Mouse (Mus musculus) neural tube, embryonic 14.5 days (tissue): ENCODE results near the gene Stard10. TPM values are rescaled to one million over a fixed set of nuclear protein-coding genes. Genes with fewer than 3 reads are reported as not detected.

Source experiments
- ATAC-seq: fragments of 200-750 bp; cut with Nextera tagmentation; 2 replicates; pipeline ENCODE4 v1.8.0; 2017; ENCODE audit warnings: low read depth, mild to moderate bottlenecking, moderate TSS enrichment, moderate library complexity
- H3K27ac ChIP-seq: fragments of 300-500 bp; sonication (generic); 2 replicates; pipeline ENCODE4 v1.5.1; 2014; ENCODE audit warnings: low read depth, mild to moderate bottlenecking, control low read depth, low read length, moderate library complexity, mixed read lengths
- H3K27me3 ChIP-seq: fragments of 300-500 bp; sonication (generic); 2 replicates; pipeline ENCODE4 v1.6.1; 2014; ENCODE audit warnings: low read length; ENCODE audit not compliant: control insufficient read depth, insufficient read depth
- H3K36me3 ChIP-seq: fragments of 300-500 bp; sonication (generic); 2 replicates; pipeline ENCODE4 v1.6.1; 2014; ENCODE audit warnings: low read length, mixed read lengths; ENCODE audit not compliant: control insufficient read depth, insufficient read depth
- H3K4me1 ChIP-seq: fragments of 300-500 bp; sonication (generic); 2 replicates; pipeline ENCODE4 v1.6.1; 2014; ENCODE audit warnings: low read length; ENCODE audit not compliant: control insufficient read depth, insufficient read depth
- H3K4me2 ChIP-seq: fragments of 300-500 bp; sonication (generic); 2 replicates; pipeline ENCODE4 v1.6.1; 2014; ENCODE audit warnings: mild to moderate bottlenecking, low read depth, low read length, control low read depth
- H3K4me3 ChIP-seq: fragments of 300-500 bp; sonication (generic); 2 replicates; pipeline ENCODE4 v1.5.1; 2014; ENCODE audit warnings: low read depth, low read length, control low read depth, mixed read lengths
- H3K9ac ChIP-seq: fragments of 300-500 bp; sonication (generic); replicated peaks from 2 replicates; pipeline ENCODE4 v1.6.1; 2014; ENCODE audit warnings: low read depth, mild to moderate bottlenecking, control low read depth, low read length, mixed read lengths
- H3K9me3 ChIP-seq: fragments of 300-500 bp; sonication (generic); 2 replicates; pipeline ENCODE4 v1.6.1; 2016; ENCODE audit warnings: low read length; ENCODE audit not compliant: control insufficient read depth
- WGBS: fragments of 180-500 bp; shearing (Covaris S2); extraction: QIAGEN DNeasy Blood & Tissue Kit; methylation state at CpG from one replicate; pipeline ENCODE4 v1.1.7; 2014; 5-methylcytosine and 5-hydroxymethylcytosine counted together
- polyA plus RNA-seq: library from polyadenylated mRNA; unstranded; fragments of >200 nt; fragmentation: Nextera tagmentation; extraction: Ambion mirVana; gene quantifications from 2 replicates; pipeline ENCODE4 v1.2.1, GENCODE M21; 2014

Stard10 gene
- polyA plus RNA-seq, 1 experiment from 2014 or later: 17.4 TPM

GRCm38 (mm10) chr7:101378285-101378684, 61.4 kb downstream of the Stard10 start:
- ATAC-seq: no peak
- no peaks in the 10 kb centered on the region for H3K36me3 ChIP-seq
- H3K4me3 ChIP-seq: no peak overlapping the region
- no peak overlapping the region for H3K27ac ChIP-seq
- 67% methylated on average over 3 of the region's 3 CpGs for WGBS
- H3K9me3 ChIP-seq: no peaks in the 10 kb centered on the region
- peak overlapping the region; percentile 29; the same call in 1 of the 2 replicates for H3K9ac ChIP-seq
- peaks cover 5% of the 10 kb centered on the region; the same call in 1 of the 2 replicates for H3K4me1 ChIP-seq
- no peak overlapping the region for H3K4me2 ChIP-seq
- H3K27me3 ChIP-seq: no peaks in the 10 kb centered on the region

- H3K27me3 ChIP-seq: no peaks in the 10 kb centered on the region
- no peak overlapping the region for H3K4me2 ChIP-seq
- no peak overlapping the region for H3K27ac ChIP-seq
- no peak overlapping the region for H3K4me3 ChIP-seq
- no peaks in the 10 kb centered on the region for H3K9me3 ChIP-seq
- no peak for ATAC-seq
- H3K4me1 ChIP-seq: peaks cover 5% of the 10 kb centered on the region; the same call in 1 of the 2 replicates
- H3K36me3 ChIP-seq: no peaks in the 10 kb centered on the region
- H3K9ac ChIP-seq: no peak overlapping the region
- 67% methylated on average over 5 of the region's 5 CpGs for WGBS
Measured at GRCm38 (mm10) chr7:101378796-101379465, 62.0 kb downstream of the Stard10 start.

DNA sequence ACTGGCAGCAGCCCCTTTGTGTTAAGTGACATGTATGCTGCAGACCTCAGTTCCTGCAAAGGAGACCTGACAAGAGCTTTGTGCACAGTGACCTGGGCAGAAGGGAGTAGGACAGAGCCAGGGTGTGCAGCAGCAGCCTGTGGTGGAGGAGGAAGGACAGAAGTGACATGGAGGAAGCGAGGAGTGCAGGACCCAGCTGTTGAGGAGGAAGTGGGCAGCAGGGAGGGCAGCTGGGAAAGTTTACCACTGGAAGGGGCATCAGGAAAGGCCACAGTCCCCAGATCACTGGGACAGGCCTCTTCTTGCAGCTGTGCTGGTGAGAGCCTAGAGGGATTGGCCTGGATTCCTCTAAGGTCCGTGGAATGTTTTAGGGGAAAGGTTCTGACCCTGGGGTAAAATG, 62.8 kb downstream of the Stard10 start:
- 85% methylated on average over 2 of the region's 2 CpGs for WGBS
- no peak overlapping the region for H3K27ac ChIP-seq
- H3K9ac ChIP-seq: no peak overlapping the region
- no peaks in the 10 kb centered on the region for H3K36me3 ChIP-seq
- H3K9me3 ChIP-seq: no peaks in the 10 kb centered on the region
- H3K4me2 ChIP-seq: no peak overlapping the region
- no peak for ATAC-seq
- peaks cover 5% of the 10 kb centered on the region; the same call in 1 of the 2 replicates for H3K4me1 ChIP-seq
- no peak overlapping the region for H3K4me3 ChIP-seq
- H3K27me3 ChIP-seq: no peaks in the 10 kb centered on the region

DNA sequence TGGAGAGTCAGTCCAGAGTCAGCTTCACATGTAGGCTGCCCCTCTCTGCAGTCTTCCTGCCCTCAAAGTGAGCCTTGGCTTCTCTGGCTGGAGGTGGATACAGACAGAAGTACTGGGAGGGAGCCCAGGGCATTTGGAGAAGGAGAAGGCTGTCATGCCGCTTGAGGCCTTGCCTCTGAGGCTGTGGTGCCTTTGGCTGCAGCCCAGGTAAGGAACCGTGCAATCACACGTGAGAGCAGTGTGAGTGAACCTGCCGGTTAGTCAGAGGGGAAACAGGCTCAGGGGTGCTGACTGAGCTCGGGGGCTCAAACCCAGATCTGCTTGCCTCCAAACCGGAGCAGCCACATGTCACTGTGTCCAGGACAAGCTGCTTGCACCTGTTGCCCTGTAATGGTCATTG, 64.6 kb downstream of the Stard10 start:
- H3K27me3 ChIP-seq: no peaks in the 10 kb centered on the region
- H3K4me3 ChIP-seq: no peak overlapping the region
- no peaks in the 10 kb centered on the region for H3K36me3 ChIP-seq
- no peak for ATAC-seq
- no peaks in the 10 kb centered on the region for H3K9me3 ChIP-seq
- peaks cover 9% of the 10 kb centered on the region; the same call in 1 of the 2 replicates for H3K4me1 ChIP-seq
- H3K27ac ChIP-seq: no peak overlapping the region
- 90% methylated on average over 6 of the region's 6 CpGs for WGBS
- H3K9ac ChIP-seq: no peak overlapping the region
- no peak overlapping the region for H3K4me2 ChIP-seq

- 54% methylated on average over 8 of the region's 8 CpGs for WGBS
- Histone ChIP-seq H3K4me1 (peaks cover 4% of the 10 kb centered on the region; the same call in 1 of the 2 replicates), H3K9ac (no peak overlapping the region), H3K27ac (no peak overlapping the region), H3K36me3 (no peaks in the 10 kb centered on the region), H3K4me3 (no peak overlapping the region), H3K9me3 (no peaks in the 10 kb centered on the region), H3K4me2 (no peak overlapping the region), H3K27me3 (no peaks in the 10 kb centered on the region)
- ATAC-seq: peak; percentile 26; the same call in 1 of the 2 replicates
Measured at GRCm38 (mm10) chr7:101382378-101382777, 65.5 kb downstream of the Stard10 start.

DNA sequence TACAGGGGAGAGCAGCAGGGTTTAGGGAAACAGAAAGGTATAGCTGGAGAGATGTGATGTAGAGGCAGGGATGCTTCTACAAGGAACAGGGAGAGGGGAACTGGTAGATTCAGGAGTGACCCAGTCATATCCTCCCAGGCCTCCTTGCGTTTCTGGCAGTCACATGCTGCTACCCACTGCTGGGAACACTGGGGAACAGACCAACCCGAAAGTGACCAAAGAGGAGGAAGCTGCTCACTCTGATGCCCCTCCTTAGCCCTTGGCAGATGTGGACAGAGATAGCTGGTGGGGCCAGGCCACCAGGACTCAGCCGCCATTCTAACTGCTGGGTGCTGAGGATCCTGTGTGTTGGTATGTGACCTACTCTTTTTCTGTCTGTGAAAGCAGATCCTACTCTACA, 66.9 kb downstream of the Stard10 start:
- no peak overlapping the region for H3K4me2 ChIP-seq
- H3K27me3 ChIP-seq: no peaks in the 10 kb centered on the region
- no peak overlapping the region for H3K4me3 ChIP-seq
- H3K4me1 ChIP-seq: 0 out of 2 replicates have a peak, but pooled peaks cover 4% of the 10 kb centered on the region
- H3K27ac ChIP-seq: no peak overlapping the region
- no peak for ATAC-seq
- H3K9me3 ChIP-seq: no peaks in the 10 kb centered on the region
- 74% methylated on average over 3 of the region's 3 CpGs for WGBS
- H3K36me3 ChIP-seq: no peaks in the 10 kb centered on the region
- no peak overlapping the region for H3K9ac ChIP-seq

DNA sequence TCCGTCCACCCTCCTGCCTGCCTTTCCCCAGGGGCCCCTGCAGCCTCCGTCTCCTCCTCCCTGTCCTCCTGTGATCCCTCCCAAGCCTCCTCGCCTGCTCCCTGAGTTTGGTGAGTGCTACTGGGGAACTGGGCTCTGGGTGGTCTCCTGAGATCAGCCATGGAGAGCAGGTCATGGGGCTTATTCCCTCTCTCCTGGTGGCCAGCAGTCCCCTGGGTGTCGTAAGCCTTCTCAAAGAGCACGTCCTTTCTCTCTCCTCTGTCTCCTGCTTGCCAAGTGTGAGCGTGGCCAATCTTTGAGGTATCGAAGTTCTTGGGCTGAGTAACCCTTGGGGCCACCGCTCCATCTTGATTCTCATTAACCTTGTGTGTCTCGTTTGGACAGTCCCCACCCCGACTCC, 68.0 kb downstream of the Stard10 start:
- no peak for ATAC-seq
- no peaks in the 10 kb centered on the region for H3K27me3 ChIP-seq
- WGBS: 62% methylated on average over 10 of the region's 10 CpGs

DNA sequence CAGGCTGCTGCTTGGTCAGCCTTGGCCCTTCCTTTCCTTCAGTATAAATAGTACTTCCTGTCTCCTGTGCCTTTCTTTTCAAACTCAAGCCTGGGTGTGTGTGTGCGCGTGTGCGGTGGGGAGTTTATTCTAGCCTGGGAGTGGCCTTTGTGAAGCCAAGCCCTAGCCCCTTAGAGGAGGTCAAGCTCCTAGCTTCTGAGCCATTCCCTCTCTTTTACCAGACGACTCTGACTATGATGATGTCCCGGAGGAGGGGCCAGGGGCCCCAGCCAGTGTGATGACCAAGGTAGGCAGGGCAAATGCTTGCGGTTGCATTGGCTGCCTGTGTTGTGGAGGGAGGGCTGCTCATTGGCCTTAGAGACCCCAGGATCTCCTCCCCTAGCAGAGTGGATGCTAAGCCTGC, 68.4 kb downstream of the Stard10 start:
- H3K27ac ChIP-seq: no peak overlapping the region

More for the DNA sequence above, 68.0 kb downstream of the Stard10 start:
- Histone ChIP-seq H3K27ac (no peak overlapping the region), H3K36me3 (no peaks in the 10 kb centered on the region), H3K9ac (0 out of 2 replicates have a peak overlapping the region, but pooled peaks have one; percentile 3), H3K4me2 (no peak overlapping the region), H3K4me3 (no peak overlapping the region), H3K9me3 (no peaks in the 10 kb centered on the region), H3K4me1 (0 out of 2 replicates have a peak, but pooled peaks cover 4% of the 10 kb centered on the region)

GRCm38 (mm10) chr7:101385866-101386452, 69.1 kb downstream of the Stard10 start:
- no peaks in the 10 kb centered on the region for H3K9me3 ChIP-seq
- H3K4me1 ChIP-seq: 0 out of 2 replicates have a peak, but pooled peaks cover 4% of the 10 kb centered on the region
- H3K27me3 ChIP-seq: no peaks in the 10 kb centered on the region
- H3K27ac ChIP-seq: no peak overlapping the region
- H3K36me3 ChIP-seq: no peaks in the 10 kb centered on the region
- ATAC-seq: no peak
- H3K9ac ChIP-seq: no peak overlapping the region
- 56% methylated on average over 9 of the region's 10 CpGs for WGBS
- no peak overlapping the region for H3K4me3 ChIP-seq
- H3K4me2 ChIP-seq: no peak overlapping the region

More for the DNA sequence above, 68.4 kb downstream of the Stard10 start:
- 44% methylated on average over 6 of the region's 6 CpGs for WGBS
- Histone ChIP-seq H3K9ac (no peak overlapping the region), H3K36me3 (no peaks in the 10 kb centered on the region), H3K9me3 (no peaks in the 10 kb centered on the region), H3K4me2 (no peak overlapping the region), H3K4me3 (no peak overlapping the region), H3K27me3 (no peaks in the 10 kb centered on the region), H3K4me1 (0 out of 2 replicates have a peak, but pooled peaks cover 4% of the 10 kb centered on the region)
- no peak for ATAC-seq
